Mouse (Mus musculus): Measurements from ENCODE around the gene Plekhm3.

DNA sequence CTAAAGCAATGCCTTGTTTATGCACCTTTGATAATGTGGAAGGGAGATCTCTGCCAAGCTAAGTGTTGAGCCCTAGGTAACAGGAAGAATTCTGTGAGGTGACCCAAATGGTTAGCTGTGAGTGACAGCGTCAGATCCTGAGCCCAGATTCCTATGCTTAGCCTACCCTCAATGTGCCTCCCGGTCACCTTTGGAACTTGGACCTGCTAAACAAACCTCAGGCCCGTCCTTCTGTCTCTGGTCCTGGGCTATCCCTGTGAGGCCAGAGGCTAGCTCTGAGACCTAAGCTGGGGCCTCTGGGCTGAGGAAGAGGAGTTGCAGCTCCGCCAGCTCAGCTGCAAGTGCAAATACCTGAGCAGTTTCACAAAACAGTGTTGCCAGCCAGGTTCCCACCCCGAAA lies 202.0 kb downstream of the Plekhm3 start:
- no peak for TF ChIP-seq CTCF (IDR thresholded peaks at IDR 0.05; ENCODE audit: low read depth)
- no peak for TF ChIP-seq EP300 (optimal IDR thresholded peaks at IDR 0.05)
